Mouse (Mus musculus) skeletal muscle tissue, postnatal 0 days (tissue): Measurements from ENCODE around the gene Pet100. TPM values are rescaled to one million over a fixed set of nuclear protein-coding genes. Genes with fewer than 3 reads are reported as not detected.

Experiments
- polyA plus RNA-seq: library from polyadenylated mRNA; unstranded; fragments of >200 nt; fragmentation: Nextera tagmentation; extraction: Ambion mirVana; gene quantifications from 2 replicates; pipeline ENCODE4 v1.2.1, GENCODE M21; 2015

The Pet100 gene
- polyA plus RNA-seq, result 76.1 and 83.2 TPM in 2 replicates

GRCm38 (mm10) chr8:3621199-3621970 lies at the start of gene Pet100, which contains the start of gene Xab2:
Gene Pet100 (plus strand): TSS chr8:3621548.
Gene Xab2 (minus strand): TSS chr8:3621316.

GRCm38 (mm10) chr8:3586993-3587390 lies 34.4 kb upstream of the Pet100 start, which contains the start of gene Camsap3:
Gene Camsap3 (plus strand): TSS chr8:3587293.

GRCm38 (mm10) chr8:3625445-3625844 lies 4.1 kb downstream of the Pet100 start, which contains the start of gene Pcp2:
Gene Pcp2 (minus strand): TSS chr8:3625545.

GRCm38 (mm10) chr8:3630647-3631477 lies 9.5 kb downstream of the Pet100 start, which contains the start of gene Stxbp2:
Gene Stxbp2 (plus strand): TSS chr8:3630955.

GRCm38 (mm10) chr8:3655526-3655925 lies 34.2 kb downstream of the Pet100 start, which contains the start of gene Retn:
Gene Retn (plus strand): TSS chr8:3655770.

GRCm38 (mm10) chr8:3665507-3665906 lies 44.2 kb downstream of the Pet100 start, which contains the start of gene Mcemp1:
Gene Mcemp1 (plus strand): TSS chr8:3665754.

GRCm38 (mm10) chr8:3671980-3672491 lies 50.7 kb downstream of the Pet100 start, which contains the start of gene Fcor:
Gene Fcor (minus strand): TSS chr8:3672362.

Other genes with a start within 250 kb of the Pet100 start
- 2.6 and 3.1 TPM in 2 replicates for gene Arhgef18, start 228.5 kb upstream of the Pet100 start, polyA plus RNA-seq
- 4.9 and 7.0 TPM in 2 replicates for gene Pex11g, start 153.9 kb upstream of the Pet100 start, polyA plus RNA-seq
- gene Tex45, start 150.7 kb upstream of the Pet100 start, polyA plus RNA-seq, result not detected in 2 replicates
- gene Zfp358, start 128.4 kb upstream of the Pet100 start, polyA plus RNA-seq, result 23.2 and 25.1 TPM in 2 replicates
- 26.1 and 28.2 TPM in 2 replicates for gene Mcoln1, start 121.1 kb upstream of the Pet100 start, polyA plus RNA-seq
- gene Pnpla6, start 106.2 kb upstream of the Pet100 start, polyA plus RNA-seq, result 8.8 and 9.3 TPM in 2 replicates
- 0.12 and 0.23 TPM in 2 replicates for gene C330021F23Rik, start 53.6 kb upstream of the Pet100 start, polyA plus RNA-seq
- 0.67 and 1.3 TPM in 2 replicates for gene Camsap3, start 34.3 kb upstream of the Pet100 start, polyA plus RNA-seq
- 19.5 and 21.0 TPM in 2 replicates for gene Xab2, start 232 bp upstream of the Pet100 start, polyA plus RNA-seq
- not detected in 2 replicates for gene Pcp2, start 4.0 kb downstream of the Pet100 start, polyA plus RNA-seq
- 5.0 and 16.5 TPM in 2 replicates for gene Stxbp2, start 9.4 kb downstream of the Pet100 start, polyA plus RNA-seq
- 15.0 and 330 TPM in 2 replicates for gene Retn, start 34.2 kb downstream of the Pet100 start, polyA plus RNA-seq
- 0.26 and 0.34 TPM in 2 replicates for gene Mcemp1, start 44.2 kb downstream of the Pet100 start, polyA plus RNA-seq
- gene Fcor, start 50.8 kb downstream of the Pet100 start, polyA plus RNA-seq, result 5.8 and 29.9 TPM in 2 replicates
- gene Trappc5, start 54.8 kb downstream of the Pet100 start, polyA plus RNA-seq, result 26.8 and 27.3 TPM in 2 replicates
- 0.10 and 0.13 TPM in 2 replicates for gene Fcer2a, start 72.6 kb downstream of the Pet100 start, polyA plus RNA-seq
- 0.27 TPM in 1 of 2 replicates, not detected in the other for gene Clec4g, start 99.1 kb downstream of the Pet100 start, polyA plus RNA-seq
- gene Cd209a, start 127.4 kb downstream of the Pet100 start, polyA plus RNA-seq, result 0.09 and 0.46 TPM in 2 replicates
- gene Cd209e, start 232.8 kb downstream of the Pet100 start, polyA plus RNA-seq, result not detected in 2 replicates